In genomic region chr7:16841078-16841477, GRCm38 (mm10) we compare ENCODE assay signal across 12 mouse cellular contexts. TPM values are rescaled to one million over a fixed set of nuclear protein-coding genes. Genes with fewer than 3 reads are reported as not detected.
DNase-seq lines count a peak whose midpoint lies in the region; ATAC-seq and TF ChIP-seq lines count a peak whose summit lies in the region.
"Had no signal": no experiment of that assay in that cellular context is flagged by ENCODE, and none has a peak within 500 bp of the region (broad histone marks: within the 10 kb centered on the region; RNA-seq: fewer than 3 reads in every experiment).

No protein-coding gene starts in this region.

- peaks cover 4% of the 10 kb centered on the region for H3K4me1 ChIP-seq in brown adipose tissue, adult 24 weeks (ENCODE audit: control insufficient read depth, insufficient read depth, insufficient read length, low read length)

- no peak overlapping the region for H3K4me3 ChIP-seq in layer of hippocampus, adult 2 months
- no peak overlapping the region for H3K4me3 ChIP-seq in brown adipose tissue, adult 24 weeks (ENCODE audit: insufficient read depth, low read depth, low read length)
- H3K4me3 ChIP-seq in macrophage (ENCODE audit: inconsistent target) = no peak overlapping the region
- H3K4me3 ChIP-seq: forebrain, embryonic 10.5 days had no signal

- 39% methylated on average over 4 of the region's 4 CpGs for WGBS in macrophage (ENCODE audit: missing documents)

- peaks cover 30% of the 10 kb centered on the region; the same call in 1 of the 2 replicates for H3K36me3 ChIP-seq in macrophage (ENCODE audit: inconsistent target)

- no peaks in the 10 kb centered on the region for H3K79me2 ChIP-seq in macrophage (ENCODE audit: inconsistent target)

- H3K27ac ChIP-seq in layer of hippocampus, adult 2 months = peak overlapping the region; percentile 21; the same call in 1 of the 2 replicates
- H3K27ac ChIP-seq in brown adipose tissue, adult 24 weeks (replicated peaks; ENCODE audit: low read depth, low read length) = peak overlapping the region; percentile 92
- H3K27ac ChIP-seq in macrophage = 0 out of 2 replicates have a peak overlapping the region, but pooled peaks have one; percentile 42
- H3K27ac ChIP-seq: forebrain, embryonic 10.5 days had no signal

- peak; percentile 2 for ATAC-seq in activated CD4-positive, CD25-positive, alpha-beta regulatory T cell, adult 4 months

- DNase-seq in layer of hippocampus, adult 2 months (ENCODE audit: low spot score in 2 of 2) = no peak
- no peak for DNase-seq in layer of hippocampus, postnatal 36 days
- no peak for DNase-seq in urinary bladder, postnatal 4 days (ENCODE audit: low spot score in 2 of 2)
- no peak for DNase-seq in testis, postnatal 14 days (ENCODE audit: low spot score)
- DNase-seq in cerebellum, postnatal 10 days = no peak
- DNase-seq: adrenal gland, postnatal 14 days; cerebellum, postnatal 36 days; right cerebral cortex, postnatal 4 days had no signal

- TF ChIP-seq CTCF in layer of hippocampus, adult 2 months (conservative IDR thresholded peaks at IDR 0.05) = no peak

RNA-seq across cellular contexts. Expression of gene Prkd2, which starts 1.6 kb away (rescaled TPM):
- 1 to 10 TPM; 6.5 to 7.3 TPM for total RNA-seq in layer of hippocampus, adult 2 months (2021)
- 1 to 10 TPM; 5.8 to 8.2 TPM for total RNA-seq in layer of hippocampus, postnatal 36 days (2021)
- polyA plus RNA-seq in activated CD4-positive, CD25-positive, alpha-beta regulatory T cell, adult 4 months (2017; shearing (Covaris generic)) = 10 to 100 TPM; 45.7 to 47.6 TPM
- 8.5 and 11.3 TPM in 2 replicates for polyA plus RNA-seq in brown adipose tissue, adult 24 weeks (2012; ENCODE audit: insufficient read depth, insufficient read length, missing spikeins)
- total RNA-seq in macrophage (2018; cell fraction: chromatin; rRNA removed) = 10 to 100 TPM in 18 of 26 experiments, 1 to 10 TPM in 8; 3.4 to 27.0 (median 12.2) TPM
- total RNA-seq in macrophage (2018; cell fraction: cytosol; rRNA removed) = 1 to 10 TPM; 2.7 to 8.6 (median 5.6) TPM
- total RNA-seq in macrophage (2018; cell fraction: nucleus; rRNA removed) = 10 to 100 TPM in 10 of 26 experiments, 1 to 10 TPM in 16; 3.1 to 15.4 (median 7.7) TPM
- 3.7 to 6.1 TPM (median 4.8 TPM) in 3 replicates for polyA plus RNA-seq in macrophage (2018)

RNA-seq across cellular contexts. Expression of gene Fkrp, which starts 24.5 kb away (rescaled TPM):
- 10 to 100 TPM; 46.7 to 49.5 TPM for total RNA-seq in layer of hippocampus, adult 2 months (2021)
- 10 to 100 TPM; 41.8 to 44.7 TPM for total RNA-seq in layer of hippocampus, postnatal 36 days (2021)
- 1 to 10 TPM; 6.5 to 7.5 TPM for polyA plus RNA-seq in activated CD4-positive, CD25-positive, alpha-beta regulatory T cell, adult 4 months (2017; shearing (Covaris generic))
- 8.4 and 11.1 TPM in 2 replicates for polyA plus RNA-seq in brown adipose tissue, adult 24 weeks (2012; ENCODE audit: insufficient read depth, insufficient read length, missing spikeins)
- total RNA-seq in macrophage (2018; cell fraction: chromatin; rRNA removed) = 10 to 100 TPM in 24 of 26 experiments, 1 to 10 TPM in 2; 6.6 to 22.3 (median 15.6) TPM
- 10 to 100 TPM; 13.5 to 30.2 (median 19.0) TPM for total RNA-seq in macrophage (2018; cell fraction: cytosol; rRNA removed)
- total RNA-seq in macrophage (2018; cell fraction: nucleus; rRNA removed) = 10 to 100 TPM; 18.6 to 38.5 (median 25.3) TPM
- polyA plus RNA-seq in macrophage (2018) = 17.4 to 25.4 TPM (median 20.5 TPM) in 3 replicates

RNA-seq across cellular contexts. Expression of gene Strn4, which starts 25.4 kb away (rescaled TPM):
- 100 to 1,000 TPM; 286 to 314 TPM for total RNA-seq in layer of hippocampus, adult 2 months (2021)
- total RNA-seq in layer of hippocampus, postnatal 36 days (2021) = 100 to 1,000 TPM; 288 to 292 TPM
- 10 to 100 TPM; 23.0 to 23.1 TPM for polyA plus RNA-seq in activated CD4-positive, CD25-positive, alpha-beta regulatory T cell, adult 4 months (2017; shearing (Covaris generic))
- 19.4 and 21.5 TPM in 2 replicates for polyA plus RNA-seq in brown adipose tissue, adult 24 weeks (2012; ENCODE audit: insufficient read depth, insufficient read length, missing spikeins)
- 100 to 1,000 TPM in 24 of 26 experiments, 10 to 100 TPM in 2; 81.7 to 358 (median 193) TPM for total RNA-seq in macrophage (2018; cell fraction: chromatin; rRNA removed)
- 10 to 100 TPM; 30.5 to 51.8 (median 41.1) TPM for total RNA-seq in macrophage (2018; cell fraction: cytosol; rRNA removed)
- 100 to 1,000 TPM in 11 of 26 experiments, 10 to 100 TPM in 15; 51.2 to 188 (median 95.8) TPM for total RNA-seq in macrophage (2018; cell fraction: nucleus; rRNA removed)
- polyA plus RNA-seq in macrophage (2018) = 26.7 to 43.9 TPM (median 39.6 TPM) in 3 replicates

RNA-seq across cellular contexts. Expression of gene Dact3, which starts 34.0 kb away (rescaled TPM):
- total RNA-seq in layer of hippocampus, adult 2 months (2021) = 100 to 1,000 TPM; 154 to 156 TPM
- total RNA-seq in layer of hippocampus, postnatal 36 days (2021) = 100 to 1,000 TPM; 146 to 149 TPM
- polyA plus RNA-seq in activated CD4-positive, CD25-positive, alpha-beta regulatory T cell, adult 4 months (2017; shearing (Covaris generic)) = not detected
- 0.79 and 2.1 TPM in 2 replicates for polyA plus RNA-seq in brown adipose tissue, adult 24 weeks (2012; ENCODE audit: insufficient read depth, insufficient read length, missing spikeins)
- 1 to 10 TPM in 2 of 26 experiments, under 1 TPM in 2, not detected in 22; 0.22 to 3.4 (median 0.92) TPM for total RNA-seq in macrophage (2018; cell fraction: chromatin; rRNA removed)
- total RNA-seq in macrophage (2018; cell fraction: cytosol; rRNA removed) = under 1 TPM; 0.03 to 0.60 (median 0.14) TPM
- total RNA-seq in macrophage (2018; cell fraction: nucleus; rRNA removed) = under 1 TPM in 16 of 26 experiments, not detected in 10; 0.12 to 0.49 (median 0.28) TPM
- polyA plus RNA-seq in macrophage (2018) = 0.15 to 0.32 TPM (median 0.31 TPM) in 3 replicates

RNA-seq across cellular contexts. Expression of gene Gng8, which starts 50.5 kb away (rescaled TPM):
- 1 to 10 TPM; 1.9 to 4.0 TPM for total RNA-seq in layer of hippocampus, adult 2 months (2021)
- total RNA-seq in layer of hippocampus, postnatal 36 days (2021) = 1 to 10 TPM; 2.4 to 2.7 TPM
- not detected for polyA plus RNA-seq in activated CD4-positive, CD25-positive, alpha-beta regulatory T cell, adult 4 months (2017; shearing (Covaris generic))
- polyA plus RNA-seq in brown adipose tissue, adult 24 weeks (2012; ENCODE audit: insufficient read depth, insufficient read length, missing spikeins) = not detected in 2 replicates
- 1 to 10 TPM in 2 of 26 experiments, not detected in 24; 1.3 to 1.8 TPM for total RNA-seq in macrophage (2018; cell fraction: chromatin; rRNA removed)
- total RNA-seq in macrophage (2018; cell fraction: cytosol; rRNA removed) = under 1 TPM in 3 of 26 experiments, not detected in 23; 0.15 to 0.31 (median 0.17) TPM
- 1 to 10 TPM in 2 of 26 experiments, not detected in 24; 1.4 TPM for total RNA-seq in macrophage (2018; cell fraction: nucleus; rRNA removed)
- not detected in 3 replicates for polyA plus RNA-seq in macrophage (2018)

Comparison
In these comparisons a context has a peak if more than half of its experiments do, and no peak if none do; other contexts are left out.
1. H3K27ac ChIP-seq: peak in every context shown above with its lines; median percentile 92 in brown adipose tissue, adult 24 weeks; 42 in macrophage; 21 in layer of hippocampus, adult 2 months.